Mouse (Mus musculus) liver, adult 2 months (tissue): ENCODE data around the gene Gins2. TPM values are rescaled to one million over a fixed set of nuclear protein-coding genes. Genes with fewer than 3 reads are reported as not detected.

Experiments
- DNase-seq: peaks from one replicate; pipeline ENCODE4 v3.0.0-alpha.2; 2011; ENCODE audit warnings: low read depth, low spot score; ENCODE audit errors: extremely low read depth
- H3K27ac ChIP-seq: fragments of 200-500 bp; replicated peaks from 2 replicates; pipeline ENCODE4 v1.5.1; 2012; ENCODE audit warnings: low read depth, mild to moderate bottlenecking, control low read depth, inconsistent platforms, low read length; ENCODE audit not compliant: insufficient read depth
- H3K27me3 ChIP-seq: fragments of 200-500 bp; 2 replicates; pipeline ENCODE4 v1.6.1; 2012; ENCODE audit warnings: mild to moderate bottlenecking, moderate library complexity, low read length, inconsistent platforms; ENCODE audit not compliant: control insufficient read depth, insufficient read depth
- H3K36me3 ChIP-seq: fragments of 200-500 bp; 2 replicates; pipeline ENCODE4 v1.6.1; 2012; ENCODE audit warnings: low read length, inconsistent platforms; ENCODE audit not compliant: control insufficient read depth, insufficient read depth
- H3K4me1 ChIP-seq: fragments of 200-500 bp; 2 replicates; pipeline ENCODE4 v1.6.1; 2011; ENCODE audit warnings: low read length; ENCODE audit not compliant: control insufficient read depth, insufficient read depth
- H3K4me3 ChIP-seq: fragments of 200-500 bp; 2 replicates; pipeline ENCODE4 v1.5.1; 2011; ENCODE audit warnings: low read depth, mild to moderate bottlenecking, control low read depth, low read length, moderate library complexity; ENCODE audit not compliant: insufficient read depth
- H3K79me2 ChIP-seq: fragments of 200-500 bp; 2 replicates; pipeline ENCODE4 v1.6.1; 2012; ENCODE audit warnings: inconsistent platforms, mild to moderate bottlenecking, low read length, moderate library complexity; ENCODE audit not compliant: control insufficient read depth, insufficient read depth
- H3K9ac ChIP-seq: fragments of 200-500 bp; 2 replicates; pipeline ENCODE4 v1.6.1; 2012; ENCODE audit warnings: low read depth, mild to moderate bottlenecking, control low read depth, inconsistent platforms, low read length
- CTCF ChIP-seq: fragments of 200-500 bp; IDR thresholded peaks from 2 replicates; pipeline ENCODE4 v1.5.1; 2011; ENCODE audit warnings: low read depth, low read length, control low read depth
- POLR2A ChIP-seq: fragments of 200-500 bp; IDR thresholded peaks from 2 replicates; pipeline ENCODE4 v1.6.1; 2011; ENCODE audit warnings: low read length, control low read depth; ENCODE audit not compliant: insufficient read depth; ENCODE audit errors: extremely low read depth
- WGBS: fragments of 180-500 bp; shearing (Covaris S2); methylation state at CpG from one replicate; pipeline ENCODE4 v1.1.7; 2018; 5-methylcytosine and 5-hydroxymethylcytosine counted together
- polyA plus RNA-seq: library from polyadenylated mRNA; depleted of rRNA; stranded (reverse); fragments of >200 nt; gene quantifications from 2 replicates; pipeline ENCODE4 v1.2.3, GENCODE M21; 2012
- total RNA-seq: library from RNA; depleted of rRNA; stranded (reverse); fragments of >200 nt; gene quantifications from 2 replicates; pipeline ENCODE4 v1.2.3, GENCODE M21; 2014

Gene Gins2
- total and polyA plus RNA-seq, 2 experiments, result 0.37 to 1.9 TPM

GRCm38 (mm10) chr8:120557170-120557965 is 31.7 kb downstream of the Gins2 start:
- DNase-seq, result no peak
- Histone ChIP-seq H3K36me3 (no peaks in the 10 kb centered on the region), H3K27me3 (no peaks in the 10 kb centered on the region), H3K9ac (no peak overlapping the region), H3K4me1 (peaks cover 2% of the 10 kb centered on the region), H3K27ac (no peak overlapping the region), H3K4me3 (no peak overlapping the region), H3K79me2 (peaks cover 50% of the 10 kb centered on the region)
- TF ChIP-seq CTCF (no peak), POLR2A (no peak)
- WGBS, result 78% methylated on average over 15 of the region's 15 CpGs

DNA sequence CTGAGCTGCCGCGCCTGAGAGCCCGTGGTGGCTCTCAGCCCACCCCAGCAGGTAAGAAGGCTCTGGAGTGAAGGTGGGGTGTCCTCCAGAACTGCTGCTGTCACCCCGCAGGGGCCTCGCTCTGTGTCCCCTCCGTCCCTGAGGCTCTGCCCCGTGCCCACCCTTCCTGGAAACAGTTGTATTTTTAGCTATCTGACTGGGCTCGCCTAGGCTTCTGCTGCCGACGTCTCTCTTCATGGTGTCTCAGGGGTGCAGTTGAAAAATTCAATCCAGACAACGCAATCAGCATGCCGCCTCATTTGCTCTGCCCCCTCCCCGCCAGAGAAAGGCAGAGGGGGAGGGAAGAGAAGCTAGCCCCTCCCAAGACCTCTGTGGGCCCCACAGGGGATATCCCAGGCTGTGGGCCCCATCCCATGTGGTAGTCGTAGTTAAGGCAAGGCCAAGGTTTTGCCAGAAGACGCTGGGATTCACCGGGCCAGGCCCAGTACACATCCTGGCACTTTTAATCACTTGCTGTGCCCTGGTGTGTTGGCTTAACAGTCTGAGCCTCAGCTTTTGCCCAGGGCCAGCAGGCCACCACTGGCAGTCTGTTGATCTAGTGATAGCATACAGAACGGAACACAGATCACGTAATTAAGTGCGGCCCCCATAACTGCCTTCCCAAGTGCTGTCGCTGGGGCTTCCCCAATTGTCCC is 32.8 kb downstream of the Gins2 start:
- TF ChIP-seq POLR2A, result no peak
- TF ChIP-seq CTCF, result no peak
- DNase-seq, result no peak
- WGBS, result 94% methylated on average over 20 of the region's 20 CpGs

DNA sequence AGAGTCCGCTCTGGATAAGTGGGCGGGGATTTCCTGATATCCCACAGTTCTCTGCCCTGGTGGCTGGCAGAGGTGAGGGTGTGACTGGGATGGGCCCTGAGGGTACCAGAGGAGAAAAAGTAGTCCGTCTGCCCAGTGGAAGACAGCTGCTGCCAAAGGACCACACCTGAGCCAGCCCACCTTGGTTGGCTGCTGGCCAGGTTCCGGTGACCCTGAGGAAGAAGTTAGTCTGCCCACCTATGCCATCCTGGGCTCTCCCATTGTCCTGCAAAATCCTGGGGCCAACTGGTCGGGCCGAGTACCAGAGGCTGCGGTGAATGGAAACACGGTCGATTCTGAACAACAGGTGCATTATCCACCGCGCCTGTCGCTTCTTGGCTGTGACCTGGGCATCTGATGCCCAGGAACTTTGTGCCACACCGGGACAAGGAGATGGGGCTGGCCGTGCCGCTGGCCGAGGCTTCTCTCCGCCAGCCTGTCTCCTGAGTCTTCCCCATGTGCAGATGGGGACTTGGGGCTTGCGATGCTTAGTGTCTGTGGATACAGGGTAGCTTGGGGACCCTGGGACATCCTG is 34.6 kb downstream of the Gins2 start:
- TF ChIP-seq POLR2A, result no peak
- no peak for TF ChIP-seq CTCF
- WGBS, result 96% methylated on average over 18 of the region's 18 CpGs
- no peak for DNase-seq
- Histone ChIP-seq H3K27ac (no peak overlapping the region), H3K4me1 (no peaks in the 10 kb centered on the region), H3K4me3 (no peak overlapping the region), H3K27me3 (no peaks in the 10 kb centered on the region), H3K9ac (no peak overlapping the region), H3K79me2 (peaks cover 64% of the 10 kb centered on the region), H3K36me3 (no peaks in the 10 kb centered on the region)

More for the DNA sequence above, 32.8 kb downstream of the Gins2 start:
- Histone ChIP-seq H3K4me1 (peaks cover 2% of the 10 kb centered on the region), H3K27me3 (no peaks in the 10 kb centered on the region), H3K36me3 (no peaks in the 10 kb centered on the region), H3K4me3 (no peak overlapping the region), H3K79me2 (peaks cover 60% of the 10 kb centered on the region), H3K9ac (no peak overlapping the region), H3K27ac (no peak overlapping the region)

DNA sequence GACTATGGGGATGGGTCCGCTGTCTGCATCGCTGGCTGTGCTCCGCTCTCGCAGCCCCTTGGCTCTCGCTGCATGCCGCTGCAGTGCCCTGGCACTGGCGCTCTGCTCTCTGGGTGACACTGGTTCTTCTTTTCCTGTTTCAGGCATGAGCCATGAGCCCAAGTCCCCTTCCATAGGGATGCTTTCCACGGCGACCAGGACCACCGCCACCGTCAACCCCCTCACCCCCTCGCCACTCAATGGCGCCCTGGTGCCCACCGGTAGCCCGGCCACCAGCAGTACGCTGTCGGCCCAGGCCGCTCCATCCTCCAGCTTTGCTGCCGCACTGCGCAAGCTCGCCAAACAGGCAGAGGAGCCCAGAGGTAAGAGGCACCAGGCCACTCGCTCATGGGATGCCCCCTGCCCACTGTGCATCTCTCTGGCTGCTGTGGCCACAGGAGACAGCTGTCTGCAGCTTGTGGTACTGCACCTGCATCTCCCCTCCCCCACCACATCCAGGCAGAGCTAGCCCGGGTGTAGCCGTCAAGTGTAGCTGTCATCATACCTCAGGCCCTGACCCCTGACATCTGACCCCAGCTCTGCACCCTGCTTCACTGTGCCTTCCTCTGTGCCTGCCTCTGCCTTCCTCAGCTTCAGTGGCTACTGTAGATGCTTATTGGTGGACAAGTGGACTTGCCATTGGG is 35.5 kb downstream of the Gins2 start:
- 90% methylated on average over 24 of the region's 24 CpGs for WGBS
- no peaks in the 10 kb centered on the region for H3K36me3 ChIP-seq
- H3K4me1 ChIP-seq, result no peaks in the 10 kb centered on the region
- H3K79me2 ChIP-seq, result peaks cover 73% of the 10 kb centered on the region
- no peaks in the 10 kb centered on the region for H3K27me3 ChIP-seq
- no peak overlapping the region for H3K27ac ChIP-seq
- TF ChIP-seq POLR2A (no peak), CTCF (peak; percentile 14; the same call in 1 of the 2 replicates)
- no peak for DNase-seq
- no peak overlapping the region for H3K4me3 ChIP-seq
- H3K9ac ChIP-seq, result no peak overlapping the region

- Histone ChIP-seq H3K27me3 (no peaks in the 10 kb centered on the region), H3K4me1 (peaks cover 5% of the 10 kb centered on the region)
Measured at GRCm38 (mm10) chr8:120552509-120552908, 36.6 kb downstream of the Gins2 start.

More at GRCm38 (mm10) chr8:120552509-120552908, 36.6 kb downstream of the Gins2 start:
- H3K36me3 ChIP-seq, result no peaks in the 10 kb centered on the region
- DNase-seq, result no peak
- no peak overlapping the region for H3K4me3 ChIP-seq
- no peak overlapping the region for H3K27ac ChIP-seq
- 77% methylated on average over 11 of the region's 11 CpGs for WGBS
- peaks cover 82% of the 10 kb centered on the region for H3K79me2 ChIP-seq
- no peak for TF ChIP-seq CTCF
- TF ChIP-seq POLR2A, result no peak
- no peak overlapping the region for H3K9ac ChIP-seq
